Mouse (Mus musculus) CH12.LX (cell line): Measurements from ENCODE around the gene 4933411K16Rik. TPM values are rescaled to one million over a fixed set of nuclear protein-coding genes. Genes with fewer than 3 reads are reported as not detected.

Experiments
- DNase-seq: peaks from one replicate; pipeline ENCODE4 v3.0.0-alpha.2; 2013; ENCODE audit errors: extremely low read depth
- H3K27ac ChIP-seq: 2 replicates; pipeline ENCODE4 v1.5.1; 2012; ENCODE audit warnings: low read depth, mild to moderate bottlenecking, control low read depth, moderate library complexity; ENCODE audit not compliant: insufficient read depth
- H3K27me3 ChIP-seq: replicated peaks from 2 replicates; pipeline ENCODE3; 2012; ENCODE audit warnings: inconsistent platforms
- H3K36me3 ChIP-seq, 2 experiments: replicated peaks in 1 of 2; 2 replicates each; pipeline versions ENCODE3 to v1.6.1; 2012; ENCODE audit warnings: inconsistent platforms in 1 of 2, low read length in 1 of 2, mild to moderate bottlenecking in 1 of 2, mixed read lengths in 1 of 2, moderate library complexity in 1 of 2; ENCODE audit not compliant: control insufficient read depth in 1 of 2, insufficient read depth in 1 of 2
- H3K4me1 ChIP-seq, 2 experiments: 2 replicates each; pipeline ENCODE4 v1.6.1; 2012; ENCODE audit warnings: inconsistent platforms in 1 of 2, moderate library complexity in 1 of 2; ENCODE audit not compliant: insufficient read depth in 2 of 2, control insufficient read depth in 1 of 2
- H3K4me2 ChIP-seq: 2 replicates; pipeline ENCODE4 v1.6.1; 2012; ENCODE audit warnings: low read depth, mild to moderate bottlenecking, control low read depth; ENCODE audit not compliant: poor library complexity, insufficient read depth, severe bottlenecking
- H3K4me3 ChIP-seq, 3 experiments: fragments of 150-350 bp in 1 of 3; sonication (generic) in 1 of 3; replicated peaks in 1 of 3; 2 replicates each; pipeline versions ENCODE3 to v1.5.1; 2011 to 2012; ENCODE audit warnings: low read depth in 2 of 3, low read length in 2 of 3, mild to moderate bottlenecking in 2 of 3, moderate library complexity in 2 of 3, control low read depth in 1 of 3, improper control_type of control experiment in 1 of 3, inconsistent platforms in 1 of 3, mixed read lengths in 1 of 3; ENCODE audit not compliant: poor library complexity in 1 of 3
- H3K79me2 ChIP-seq: replicated peaks from 2 replicates; pipeline ENCODE4 v1.6.1; 2012; ENCODE audit warnings: mild to moderate bottlenecking, moderate library complexity; ENCODE audit not compliant: control insufficient read depth, poor library complexity, insufficient read depth, severe bottlenecking; ENCODE audit errors: extremely low read depth
- H3K9ac ChIP-seq: 2 replicates; pipeline ENCODE4 v1.6.1; 2012; ENCODE audit warnings: low read depth, mild to moderate bottlenecking, control low read depth, moderate library complexity; ENCODE audit not compliant: insufficient read depth
- H3K9me3 ChIP-seq: replicated peaks from 2 replicates; pipeline ENCODE3; 2012; ENCODE audit warnings: low read length, inconsistent platforms, mixed read lengths
- BHLHE40 ChIP-seq: IDR thresholded peaks from 2 replicates; pipeline ENCODE4 v1.6.1; 2011; ENCODE audit warnings: mild to moderate bottlenecking, low read depth, low read length, improper control_type of control experiment
- CHD2 ChIP-seq: IDR thresholded peaks from 2 replicates; pipeline ENCODE4 v1.6.1; 2011; ENCODE audit warnings: low read length, improper control_type of control experiment
- CTCF ChIP-seq, 2 experiments: IDR thresholded peaks in 1 of 2; conservative IDR thresholded peaks in 1 of 2; 2 replicates each; pipeline ENCODE4 v1.5.1; 2011 to 2012; ENCODE audit warnings: low read depth in 2 of 2, low read length in 2 of 2, improper control_type of control experiment in 1 of 2, inconsistent platforms in 1 of 2, mild to moderate bottlenecking in 1 of 2, moderate library complexity in 1 of 2
- E2F4 ChIP-seq: IDR thresholded peaks from 2 replicates; pipeline ENCODE4 v1.6.1; 2011; ENCODE audit warnings: low read depth, low read length, improper control_type of control experiment; ENCODE audit not compliant: insufficient replicate concordance
- EP300 ChIP-seq: IDR thresholded peaks from 2 replicates; pipeline ENCODE4 v1.6.1; 2011; ENCODE audit warnings: low read length, improper control_type of control experiment
- ETS1 ChIP-seq: conservative IDR thresholded peaks from 2 replicates; pipeline ENCODE4 v1.6.1; 2012; ENCODE audit warnings: low read depth, mild to moderate bottlenecking, inconsistent platforms, low read length, improper control_type of control experiment, moderate library complexity
- GABPA ChIP-seq: IDR thresholded peaks from 2 replicates; pipeline ENCODE4 v1.6.1; 2012; ENCODE audit warnings: low read depth, low read length, improper control_type of control experiment, inconsistent platforms; ENCODE audit not compliant: insufficient replicate concordance
- HCFC1 ChIP-seq: IDR thresholded peaks from 2 replicates; pipeline ENCODE4 v1.6.1; 2012; ENCODE audit warnings: low read depth, mild to moderate bottlenecking, inconsistent platforms, low read length, improper control_type of control experiment
- IRF4 ChIP-seq: IDR thresholded peaks from 2 replicates; pipeline ENCODE4 v1.6.1; 2014; ENCODE audit warnings: low read depth, mild to moderate bottlenecking, inconsistent platforms, low read length, improper control_type of control experiment
- JUN ChIP-seq: IDR thresholded peaks from 2 replicates; pipeline ENCODE4 v1.6.1; 2011; ENCODE audit warnings: low read depth, mild to moderate bottlenecking, low read length, improper control_type of control experiment, moderate library complexity; ENCODE audit not compliant: insufficient read depth
- JUND ChIP-seq: conservative IDR thresholded peaks from 2 replicates; pipeline ENCODE4 v1.6.1; 2011; ENCODE audit warnings: low read depth, low read length, improper control_type of control experiment
- KAT2A ChIP-seq: IDR thresholded peaks from 2 replicates; pipeline ENCODE4 v1.6.1; 2012; ENCODE audit warnings: low read length, improper control_type of control experiment, inconsistent platforms; ENCODE audit not compliant: insufficient replicate concordance
- MAFK ChIP-seq: IDR thresholded peaks from 2 replicates; pipeline ENCODE4 v1.6.1; 2011; ENCODE audit warnings: low read length, improper control_type of control experiment; ENCODE audit not compliant: insufficient replicate concordance
- MAX ChIP-seq: IDR thresholded peaks from 2 replicates; pipeline ENCODE4 v1.6.1; 2011; ENCODE audit warnings: low read length, improper control_type of control experiment
- MAZ ChIP-seq: IDR thresholded peaks from 2 replicates; pipeline ENCODE4 v1.6.1; 2012; ENCODE audit warnings: low read depth, mild to moderate bottlenecking, inconsistent platforms, low read length, improper control_type of control experiment, moderate library complexity
- MYC ChIP-seq: IDR thresholded peaks from 2 replicates; pipeline ENCODE4 v1.6.1; 2011; ENCODE audit warnings: low read depth, mild to moderate bottlenecking, improper control_type of control experiment, low read length
- NELFE ChIP-seq: IDR thresholded peaks from 2 replicates; pipeline ENCODE4 v1.6.1; 2011; ENCODE audit warnings: low read depth, low read length, improper control_type of control experiment
- NRF1 ChIP-seq: IDR thresholded peaks from 2 replicates; pipeline ENCODE4 v1.6.1; 2014; ENCODE audit warnings: low read depth, mild to moderate bottlenecking, inconsistent platforms, low read length, improper control_type of control experiment, moderate library complexity
- PAX5 ChIP-seq: IDR thresholded peaks from 2 replicates; pipeline ENCODE4 v1.6.1; 2012; ENCODE audit warnings: low read length, inconsistent platforms, mixed read lengths
- POLR2A ChIP-seq: IDR thresholded peaks from 2 replicates; pipeline ENCODE4 v1.6.1; 2011; ENCODE audit warnings: low read depth, mild to moderate bottlenecking, improper control_type of control experiment, low read length
- POLR2AphosphoS2 ChIP-seq: IDR thresholded peaks from 2 replicates; pipeline ENCODE4 v1.6.1; 2011; ENCODE audit warnings: low read depth, low read length, improper control_type of control experiment
- RAD21 ChIP-seq: IDR thresholded peaks from 2 replicates; pipeline ENCODE4 v1.6.1; 2011; ENCODE audit warnings: low read depth, mild to moderate bottlenecking, low read length, improper control_type of control experiment, moderate library complexity
- RCOR1 ChIP-seq: conservative IDR thresholded peaks from 2 replicates; pipeline ENCODE4 v1.6.1; 2012; ENCODE audit warnings: low read depth, mild to moderate bottlenecking, inconsistent platforms, low read length, improper control_type of control experiment
- SIN3A ChIP-seq: IDR thresholded peaks from 2 replicates; pipeline ENCODE4 v1.6.1; 2012; ENCODE audit warnings: low read length, improper control_type of control experiment, inconsistent platforms
- SMC3 ChIP-seq: IDR thresholded peaks from 2 replicates; pipeline ENCODE4 v1.6.1; 2011; ENCODE audit warnings: low read depth, low read length, improper control_type of control experiment
- TCF12 ChIP-seq: IDR thresholded peaks from 2 replicates; pipeline ENCODE4 v1.6.1; 2014; ENCODE audit warnings: low read depth, mild to moderate bottlenecking, inconsistent platforms, low read length, improper control_type of control experiment
- UBTF ChIP-seq: IDR thresholded peaks from 2 replicates; pipeline ENCODE4 v1.6.1; 2012; ENCODE audit warnings: low read depth, mild to moderate bottlenecking, inconsistent platforms, low read length, improper control_type of control experiment, moderate library complexity
- USF1 ChIP-seq: IDR thresholded peaks from 2 replicates; pipeline ENCODE4 v1.6.1; 2014; ENCODE audit warnings: low read depth, mild to moderate bottlenecking, inconsistent platforms, low read length, improper control_type of control experiment
- USF2 ChIP-seq: conservative IDR thresholded peaks from 2 replicates; pipeline ENCODE4 v1.6.1; 2011; ENCODE audit warnings: low read depth, low read length, improper control_type of control experiment
- ZKSCAN1 ChIP-seq: IDR thresholded peaks from 2 replicates; pipeline ENCODE4 v1.6.1; 2012; ENCODE audit warnings: low read depth, inconsistent platforms, low read length, improper control_type of control experiment, borderline replicate concordance
- ZMIZ1 ChIP-seq: IDR thresholded peaks from 2 replicates; pipeline ENCODE4 v1.6.1; 2012; ENCODE audit warnings: low read depth, mild to moderate bottlenecking, inconsistent platforms, low read length, improper control_type of control experiment
- ZNF384 ChIP-seq: IDR thresholded peaks from 2 replicates; pipeline ENCODE4 v1.6.1; 2012; ENCODE audit warnings: low read depth, low read length, improper control_type of control experiment, inconsistent platforms
- dilution Hi-C: fragments of 300-500 bp; cut with MboI; formaldehyde crosslinking; loops from 2 replicates; pipeline ENCODE4 v1.14.3; 2020; ENCODE audit warnings: low sequenced_read_pairs; ENCODE audit not compliant: extremely low pct_unique_long_range_greater_than_20kb, extremely low pct_ligation_motif_present
- in situ Hi-C: fragments of 300-500 bp; cut with MboI; formaldehyde crosslinking; loops from 3 replicates; pipeline ENCODE4 v1.14.3; 2019; ENCODE audit warnings: low sequenced_read_pairs, low pct_ligation_motif_present, low pct_unique_long_range_greater_than_20kb, mixed read lengths
- polyA plus RNA-seq: library from polyadenylated mRNA; unstranded; fragments of >175 nt; gene quantifications from 2 replicates; pipeline ENCODE4 v1.2.1, GENCODE M21; 2012; ENCODE audit warnings: low read depth; ENCODE audit not compliant: insufficient read length
- total RNA-seq, 2 experiments: library from RNA; depleted of rRNA; stranded (reverse); fragments of 300-350 nt in 1 of 2; fragments of >200 nt in 1 of 2; gene quantifications; 2 replicates each; pipeline ENCODE4 v1.2.3; 2012 to 2014

The 4933411K16Rik gene
- total and polyA plus RNA-seq, 3 experiments = not detected

GRCm38 (mm10) chr19:42045269-42046102 is 6.6 kb upstream of the 4933411K16Rik start, which contains the start of gene Hoga1:
TSS of gene Hoga1 (plus strand) at chr19:42045610.
- Histone ChIP-seq H3K4me2 (no peak within 1 kb of the TSS), H3K27ac (no peak within 1 kb of the TSS), H3K4me3 (no peak within 1 kb of the TSS), H3K27me3 (peaks cover 47% of the 10 kb centered on the region), H3K36me3 (no peaks in the 10 kb centered on the region), H3K9me3 (peaks cover 5% of the 10 kb centered on the region), H3K4me1 (no peaks in the 10 kb centered on the region), H3K79me2 (no peaks in the 10 kb centered on the region), H3K9ac (no peak within 1 kb of the TSS)
- dilution Hi-C loops (no loop called here), in situ Hi-C loops (loop anchor here (5.0 kb wide), 1 partner anchor 37 kb away; no protein-coding TSS in a partner anchor)
- DNase-seq = peak; percentile 51
- TF ChIP-seq SIN3A = no peak
- TF ChIP-seq KAT2A = no peak
- no peak for TF ChIP-seq POLR2A
- 0 out of 2 replicates have a peak, but pooled peaks have one; percentile 43 for TF ChIP-seq MYC
- peak in 1 of 2 experiments; percentile 73; a peak in 3 of 4 replicates for TF ChIP-seq CTCF (conservative IDR thresholded peaks at IDR 0.05 in 1 of 2, IDR thresholded peaks at IDR 0.05 in 1 of 2; ENCODE audit: low read depth in 2 of 2, low read length in 2 of 2)
- TF ChIP-seq ZNF384 = no peak
- no peak for TF ChIP-seq MAFK
- no peak for TF ChIP-seq JUN
- no peak for TF ChIP-seq PAX5
- TF ChIP-seq RAD21 = peak; percentile 35
- TF ChIP-seq ZKSCAN1 = no peak
- TF ChIP-seq BHLHE40 = peak; percentile 98
- TF ChIP-seq TCF12 = no peak
- TF ChIP-seq NRF1 = no peak
- no peak for TF ChIP-seq ETS1
- no peak for TF ChIP-seq HCFC1
- no peak for TF ChIP-seq ZMIZ1
- no peak for TF ChIP-seq NELFE
- TF ChIP-seq E2F4 = no peak
- no peak for TF ChIP-seq MAZ
- TF ChIP-seq SMC3 = peak; percentile 51
- TF ChIP-seq MAX = peak; percentile 88
- TF ChIP-seq EP300 = no peak
- no peak for TF ChIP-seq CHD2
- no peak for TF ChIP-seq IRF4
- no peak for TF ChIP-seq POLR2AphosphoS2
- no peak for TF ChIP-seq GABPA
- TF ChIP-seq RCOR1 = no peak
- TF ChIP-seq USF1 = peak; percentile 64
- peak; percentile 59 for TF ChIP-seq USF2
- no peak for TF ChIP-seq JUND
- TF ChIP-seq UBTF = no peak
